Mouse (Mus musculus) spleen, postnatal 4 days (tissue): ENCODE results near the gene Tldc1.

Source experiments
- DNase-seq, 2 experiments: peaks; one replicate each; pipeline ENCODE4 v3.0.0; 2022; ENCODE audit warnings: low spot score in 2 of 2

Tldc1 gene

DNA sequence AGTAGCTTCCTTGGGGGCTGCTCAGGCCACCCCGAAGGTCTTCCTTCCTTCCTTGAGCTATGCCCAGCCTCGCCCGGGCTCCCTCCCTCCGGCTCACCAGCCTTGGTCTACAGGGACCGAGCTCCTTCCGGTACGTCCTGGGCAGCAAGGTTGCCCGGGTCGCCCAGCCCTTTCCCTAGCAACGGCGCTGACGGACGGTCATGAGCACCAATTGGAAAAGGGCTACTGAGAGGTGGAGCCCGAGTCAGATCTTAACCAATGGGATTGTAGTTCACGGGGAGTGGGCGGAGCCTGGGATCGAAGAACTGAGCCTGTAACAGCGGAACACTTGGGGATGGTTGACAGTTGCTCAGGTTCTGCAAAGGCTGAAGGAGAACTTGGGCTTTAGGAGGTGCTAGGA lies at the start of gene Tldc1:
Gene Tldc1 (minus strand): TSS at position 154 of the 400 bp plus-strand sequence.
- peak; percentile 99 for DNase-seq

DNA sequence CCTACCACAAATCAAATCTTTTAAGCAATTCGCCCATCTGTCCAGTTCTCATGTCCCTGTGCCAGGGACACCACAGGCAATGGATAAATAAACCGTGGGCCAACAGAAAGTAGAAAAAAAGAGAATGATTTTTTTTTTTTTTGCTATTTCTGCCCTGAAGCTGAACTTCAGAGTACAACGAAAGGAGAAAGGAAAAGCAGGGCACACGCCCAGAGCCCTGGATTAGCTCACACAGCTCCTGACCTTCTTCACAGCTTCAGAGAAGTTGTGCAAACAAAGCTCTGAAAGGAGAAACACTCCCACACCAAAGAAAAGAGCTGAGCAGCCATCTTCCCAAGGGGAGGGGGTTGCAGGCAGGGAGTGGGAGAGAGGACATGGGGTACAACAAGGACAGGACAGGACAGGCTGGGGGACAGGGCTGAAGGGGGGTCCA lies 49.5 kb upstream of the Tldc1 start:
- peak in 1 of 2 experiments; percentile 13 for DNase-seq

DNA sequence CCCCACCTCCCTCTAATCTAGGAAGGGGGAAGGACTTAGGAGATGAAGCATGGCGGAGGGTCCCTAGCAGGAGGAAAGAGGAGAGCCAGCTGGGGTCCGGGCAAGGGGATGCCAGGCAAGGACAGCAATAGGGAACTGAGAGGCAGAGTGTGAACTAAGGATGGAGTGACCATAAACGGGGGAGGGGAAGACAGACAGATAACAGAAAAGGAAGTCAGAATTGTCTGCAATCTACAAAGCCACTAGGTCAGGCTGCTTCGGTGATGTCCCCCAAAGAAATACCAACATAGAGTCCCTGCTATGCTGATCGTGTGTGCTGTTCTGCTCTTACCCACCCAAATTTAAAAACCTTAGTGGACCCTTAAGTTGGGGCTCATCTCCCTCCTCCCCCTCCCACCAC lies 48.8 kb upstream of the Tldc1 start:
- DNase-seq = no peak

DNA sequence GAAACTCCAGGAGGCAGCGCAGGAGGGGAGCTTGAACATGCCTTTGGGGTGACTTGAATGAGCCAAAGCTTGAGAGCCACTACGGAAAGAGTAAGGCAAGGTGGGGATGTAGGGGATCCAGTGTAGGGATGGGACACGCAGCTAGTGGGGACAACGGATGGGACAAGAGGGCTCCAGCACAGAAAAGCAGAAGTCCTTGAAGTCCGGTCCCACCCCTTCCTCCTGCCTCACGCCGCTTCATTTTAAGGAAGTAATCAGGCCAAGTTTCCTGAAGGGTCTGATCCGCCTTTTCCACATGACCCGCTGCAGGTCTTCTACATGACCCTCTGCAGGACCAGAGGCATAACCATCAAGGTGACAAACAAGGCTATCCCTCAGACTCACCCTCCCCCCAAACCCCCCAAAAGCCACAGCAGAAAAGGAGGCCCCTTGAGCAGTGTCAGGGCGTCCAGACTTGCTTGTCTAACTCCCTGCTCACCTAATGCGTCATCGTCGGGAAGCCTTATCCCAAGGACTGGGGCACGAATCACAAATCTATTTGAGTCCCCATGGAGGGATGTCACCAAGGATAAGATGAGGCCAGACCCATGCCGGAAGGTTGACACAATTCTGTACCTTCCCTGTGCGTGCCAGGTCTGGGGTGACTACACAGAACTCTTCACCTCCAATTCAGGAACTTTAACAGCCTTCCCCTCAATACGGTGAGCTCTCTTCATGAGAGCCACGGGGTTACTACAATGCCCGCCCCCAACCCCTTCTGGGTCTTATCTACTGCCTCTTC lies 47.9 kb upstream of the Tldc1 start:
- no peak for DNase-seq

DNA sequence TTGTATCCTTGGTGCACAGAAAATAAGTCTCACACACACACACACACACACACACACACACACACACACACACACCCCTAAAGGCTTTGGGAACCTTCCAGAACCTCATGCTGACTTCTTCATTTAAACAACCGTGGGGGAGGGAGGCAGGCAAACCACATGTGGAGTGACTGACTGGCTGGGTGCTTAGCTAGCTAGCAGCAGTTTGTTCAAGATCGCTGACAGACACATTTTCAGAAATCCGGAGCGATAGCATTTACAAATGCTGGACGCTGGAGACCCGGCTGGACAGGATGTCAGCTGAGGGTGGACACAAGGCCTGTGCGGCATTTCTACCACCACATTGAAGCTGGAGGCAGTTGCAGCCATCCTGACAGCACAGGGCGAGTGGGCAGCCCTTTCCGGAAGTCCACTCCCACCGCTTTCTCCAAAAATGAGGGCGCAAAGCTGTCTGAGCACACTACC lies 46.6 kb upstream of the Tldc1 start:
- no peak for DNase-seq

DNA sequence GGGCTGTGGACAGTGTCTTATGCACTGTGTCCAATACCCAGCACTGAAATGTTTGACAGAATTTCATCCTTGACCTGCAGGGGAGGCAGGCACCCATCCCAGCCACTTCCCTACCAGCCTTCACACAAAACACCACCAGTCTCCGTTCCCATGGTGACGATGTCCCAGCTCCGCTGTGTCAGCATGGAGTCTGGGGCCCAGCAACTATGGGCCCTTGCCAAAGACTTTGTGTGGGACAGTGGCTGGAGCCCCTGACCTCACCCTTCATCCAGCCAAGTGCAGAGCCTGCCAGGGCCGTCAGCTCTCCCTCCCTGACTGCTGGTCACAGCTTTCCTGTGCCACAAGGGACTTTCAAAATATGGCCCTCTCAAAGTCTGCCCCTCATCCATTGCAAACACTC lies 45.9 kb upstream of the Tldc1 start:
- no peak for DNase-seq

DNA sequence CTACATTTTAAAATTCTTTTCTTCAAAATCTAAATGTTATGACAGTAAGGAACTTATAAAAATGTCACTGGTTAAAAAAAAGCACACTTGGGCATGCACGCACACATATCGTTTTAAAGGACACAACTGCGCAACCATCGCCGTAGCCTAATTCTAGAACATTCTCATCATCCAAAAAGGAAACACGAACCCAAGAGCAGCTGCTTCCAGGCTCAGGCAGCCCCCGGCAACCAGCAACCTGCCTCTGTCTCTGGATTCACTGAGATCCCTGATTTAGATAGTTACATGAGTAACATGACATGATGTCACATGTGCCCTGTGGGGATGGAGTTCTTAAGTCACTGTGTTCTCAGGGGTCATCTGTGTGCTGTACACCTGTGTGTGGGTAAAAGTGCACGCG lies 45.1 kb upstream of the Tldc1 start:
- no peak for DNase-seq

DNA sequence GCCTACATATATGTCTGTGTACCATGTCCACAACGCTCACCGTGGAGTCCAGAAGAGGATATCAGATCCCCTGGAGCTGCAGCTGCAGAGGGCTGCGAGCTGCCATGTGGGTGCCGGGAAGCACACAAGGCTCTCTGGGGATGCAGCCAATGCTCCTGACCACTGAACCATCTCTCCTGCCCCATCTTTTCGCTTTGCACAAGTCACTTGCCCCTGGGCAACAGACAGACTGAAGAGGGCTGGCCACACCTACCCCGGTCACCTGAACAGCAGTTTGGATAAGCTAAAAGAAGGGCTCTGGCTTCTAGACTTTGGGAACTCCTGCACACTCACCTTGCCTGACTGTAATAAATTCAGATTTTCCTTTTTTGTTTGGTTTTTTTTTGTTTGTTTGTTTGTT lies 43.5 kb upstream of the Tldc1 start:
- DNase-seq = no peak

DNA sequence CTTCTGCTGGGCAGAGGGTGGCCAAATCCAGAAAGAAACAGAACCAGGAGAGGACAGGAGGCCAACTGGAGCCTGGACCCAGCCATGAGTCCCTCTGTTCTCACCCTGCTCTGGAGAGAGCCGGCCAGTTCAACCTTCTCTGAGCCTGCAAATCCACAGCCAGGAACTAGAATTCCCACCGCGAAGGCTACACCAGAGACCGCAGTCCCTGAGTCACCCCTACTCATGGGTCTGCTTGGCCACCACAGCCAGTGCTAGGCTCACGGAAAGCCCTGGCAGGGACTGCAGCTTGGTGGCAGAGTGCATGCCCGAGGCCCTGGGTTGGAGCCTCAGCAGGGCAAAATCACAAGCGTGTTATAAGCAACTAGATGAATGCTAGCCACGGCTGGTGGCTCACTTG lies 41.8 kb upstream of the Tldc1 start:
- no peak for DNase-seq

DNA sequence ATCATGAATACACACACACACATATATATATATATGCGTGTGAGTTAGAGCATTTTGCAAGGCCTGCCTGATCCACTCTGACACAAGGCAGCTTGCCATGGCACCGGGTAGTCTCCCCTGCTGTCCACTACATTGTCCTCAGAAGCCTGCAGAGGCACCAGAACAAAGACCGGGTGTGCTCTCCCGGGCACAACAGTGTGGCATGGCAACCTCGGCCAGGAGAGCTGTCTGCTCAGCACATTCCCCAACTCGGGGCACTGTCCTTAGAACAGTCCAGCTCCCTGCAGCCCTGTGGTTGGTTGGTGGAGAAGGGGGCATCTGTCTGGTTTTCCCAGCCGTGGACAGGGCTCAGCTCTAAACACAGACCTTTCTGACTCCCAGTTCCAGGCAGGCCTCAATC lies 41.1 kb upstream of the Tldc1 start:
- no peak for DNase-seq

DNA sequence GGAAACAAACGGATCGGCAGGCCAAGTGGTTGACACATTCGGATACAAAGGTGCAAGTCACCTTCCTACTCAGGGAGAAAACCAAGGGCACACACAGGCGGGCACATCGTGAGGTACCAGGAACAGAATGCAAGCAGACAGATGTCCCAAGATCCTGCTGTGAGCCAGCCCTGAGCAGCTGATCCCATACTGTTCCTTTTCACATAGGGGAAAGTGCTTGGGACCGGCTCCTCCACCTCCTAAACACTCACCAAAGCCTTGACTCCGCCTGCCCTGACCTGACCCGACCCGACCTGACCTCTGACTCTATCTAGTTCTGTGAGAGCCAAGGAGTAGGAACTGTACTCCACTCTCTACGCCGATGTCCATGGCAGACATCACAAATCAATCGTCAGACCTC lies 39.2 kb upstream of the Tldc1 start:
- DNase-seq = no peak

DNA sequence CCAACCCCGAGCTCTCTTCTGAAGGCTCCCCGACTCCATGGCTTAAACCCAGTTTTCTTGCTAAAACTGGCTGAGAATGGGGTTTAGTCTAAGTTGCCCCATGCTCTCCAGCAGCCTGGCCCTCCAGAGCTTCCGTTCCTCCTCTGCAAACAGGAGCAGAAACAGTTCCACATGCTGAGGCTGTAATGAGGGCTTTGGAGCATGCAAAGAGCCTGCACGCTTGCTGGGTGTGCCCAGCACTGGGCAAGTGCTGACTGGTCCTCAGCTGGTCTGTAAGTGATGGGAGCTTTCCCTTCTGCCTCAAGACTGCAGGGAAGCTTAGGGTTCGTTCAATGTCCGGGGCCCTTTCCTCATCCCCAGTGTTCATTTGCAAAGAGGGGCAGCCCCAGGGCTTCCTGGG lies 38.0 kb upstream of the Tldc1 start:
- DNase-seq = no peak

DNA sequence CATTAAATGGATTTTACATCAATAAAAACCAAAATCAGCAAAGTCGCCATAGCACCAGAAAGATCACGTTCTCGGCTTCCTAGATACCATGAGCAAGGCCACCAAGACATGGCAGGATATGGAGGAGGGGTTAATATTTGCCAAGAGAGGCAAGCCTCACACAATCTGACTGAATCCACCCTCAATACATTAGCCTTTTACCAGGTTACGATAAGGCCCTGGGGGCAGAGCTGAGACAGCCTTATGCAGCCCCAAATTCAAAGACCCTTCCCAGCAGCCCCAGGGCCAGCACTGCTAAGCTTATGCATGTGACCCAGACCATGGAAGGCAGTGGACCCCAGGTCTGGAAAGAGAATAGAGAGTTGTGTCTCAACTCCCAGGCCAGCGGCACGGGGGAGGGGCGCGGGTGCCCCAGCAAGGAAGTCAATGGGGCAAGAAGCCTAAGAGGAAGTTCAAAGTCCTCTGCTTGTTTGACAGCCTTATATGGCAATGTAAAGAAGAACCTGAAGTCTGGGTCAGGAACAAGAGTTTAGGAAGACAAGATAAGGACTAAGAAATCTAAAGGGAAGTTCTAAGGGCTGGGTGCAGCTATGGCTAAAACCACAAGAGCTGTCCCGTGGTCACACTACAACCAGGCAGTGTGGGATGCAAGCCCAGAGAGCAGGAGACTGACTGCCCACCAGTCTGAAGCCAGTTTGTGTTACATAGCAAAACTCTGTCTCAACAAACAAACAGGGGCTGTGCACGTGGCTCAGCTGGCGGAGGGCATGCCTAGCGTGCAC lies 34.6 kb upstream of the Tldc1 start:
- peak; percentile 72 to 85 for DNase-seq

DNA sequence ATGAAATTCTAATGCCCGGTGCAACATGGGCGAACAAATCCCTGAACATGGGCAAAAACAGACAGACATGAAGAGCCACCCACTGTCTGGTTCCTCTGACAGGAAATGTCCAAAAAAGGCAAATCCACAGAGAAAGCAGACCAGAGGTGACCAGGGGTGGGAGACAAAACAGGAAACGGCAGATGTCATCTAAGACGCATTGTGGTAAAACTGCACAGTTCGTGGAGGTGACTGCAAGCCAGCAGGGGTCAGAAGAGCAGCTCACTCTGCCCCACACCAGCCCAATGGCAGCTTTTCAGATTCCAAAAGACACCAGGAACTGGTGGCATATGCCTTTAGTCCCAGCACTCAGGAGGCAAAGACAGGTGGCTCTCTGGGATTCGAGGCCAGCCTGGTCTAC lies 33.7 kb upstream of the Tldc1 start:
- DNase-seq = peak in 1 of 2 experiments; percentile 45

DNA sequence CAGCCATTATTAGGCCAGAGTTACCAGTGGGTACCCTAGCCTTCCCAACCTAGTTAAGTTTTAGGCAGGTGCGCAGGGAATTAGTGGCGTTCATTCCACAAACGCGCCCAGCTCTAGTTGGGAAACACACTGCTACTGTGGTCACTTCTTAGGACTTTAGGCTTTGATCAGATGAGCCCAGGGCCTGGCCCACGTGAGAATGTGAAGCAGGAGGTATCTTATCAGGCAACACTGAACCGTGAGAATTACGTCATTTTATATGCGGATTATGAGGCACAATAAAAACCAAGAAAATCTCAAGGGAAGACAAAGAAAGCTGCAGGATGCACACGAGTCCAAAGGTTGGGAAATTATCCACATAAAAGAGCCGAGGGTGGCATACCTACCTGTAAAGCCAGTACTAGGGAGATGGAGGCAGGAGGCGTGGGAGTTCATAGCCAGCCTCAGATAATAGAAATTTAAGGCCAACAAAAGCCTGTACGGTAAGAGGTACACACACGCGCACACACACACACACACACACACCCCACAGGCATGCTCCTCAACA lies 32.8 kb upstream of the Tldc1 start:
- no peak for DNase-seq

DNA sequence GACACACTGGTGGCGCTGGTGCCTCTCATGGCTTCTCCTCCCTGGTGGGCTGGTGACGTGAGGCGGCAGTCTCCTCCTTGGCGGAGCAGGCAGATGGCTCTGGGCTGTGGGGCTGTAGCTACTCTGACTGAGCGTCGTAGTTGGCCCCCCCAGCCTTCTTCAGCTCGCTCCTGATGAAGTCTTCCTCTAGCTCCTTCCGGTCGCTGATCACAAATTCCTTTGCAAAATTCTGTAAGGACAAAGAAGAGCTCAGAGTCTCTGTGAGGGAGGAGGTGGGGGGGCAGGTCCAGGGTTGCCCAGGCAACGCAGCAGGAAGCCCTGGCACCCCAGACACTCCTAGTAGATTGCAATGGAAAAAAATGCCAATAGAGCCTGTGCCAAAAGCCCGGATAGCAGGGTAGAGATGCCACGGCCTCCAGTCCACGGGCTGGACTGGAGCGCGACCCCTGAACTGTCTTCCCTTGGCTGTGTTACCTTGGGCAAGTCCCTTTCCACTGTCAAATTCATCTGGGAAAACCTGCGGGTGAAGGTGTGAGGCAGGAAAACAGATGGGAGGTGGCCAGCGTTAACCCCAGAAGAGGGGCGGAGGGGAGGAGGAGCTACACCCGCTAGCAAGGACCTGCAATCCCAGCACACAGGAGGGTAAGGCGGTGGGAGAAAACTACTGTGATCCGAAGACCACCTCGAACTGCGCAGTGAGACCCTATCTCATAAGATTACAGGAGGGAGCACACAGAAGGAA lies 32.1 kb upstream of the Tldc1 start:
- DNase-seq = no peak

DNA sequence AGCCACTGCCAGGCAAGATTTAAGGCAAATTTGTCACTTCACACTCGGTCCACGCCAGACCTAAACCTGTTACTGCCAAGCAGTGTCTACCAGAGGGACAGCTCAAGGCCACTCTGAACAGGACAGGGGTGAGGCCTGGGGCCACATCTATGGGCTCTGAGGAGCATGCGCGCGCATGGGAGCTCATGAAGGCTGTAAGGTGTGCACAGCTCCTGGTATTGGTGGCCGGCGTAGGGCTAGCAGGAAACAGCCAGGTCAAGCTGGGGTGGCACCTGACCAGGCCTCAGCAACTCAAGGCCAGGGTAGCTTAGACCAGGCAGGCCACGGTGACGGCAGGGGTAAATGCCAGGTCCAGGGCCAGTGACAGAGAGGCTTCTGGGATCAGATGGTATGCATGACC lies 31.4 kb upstream of the Tldc1 start:
- DNase-seq = no peak

DNA sequence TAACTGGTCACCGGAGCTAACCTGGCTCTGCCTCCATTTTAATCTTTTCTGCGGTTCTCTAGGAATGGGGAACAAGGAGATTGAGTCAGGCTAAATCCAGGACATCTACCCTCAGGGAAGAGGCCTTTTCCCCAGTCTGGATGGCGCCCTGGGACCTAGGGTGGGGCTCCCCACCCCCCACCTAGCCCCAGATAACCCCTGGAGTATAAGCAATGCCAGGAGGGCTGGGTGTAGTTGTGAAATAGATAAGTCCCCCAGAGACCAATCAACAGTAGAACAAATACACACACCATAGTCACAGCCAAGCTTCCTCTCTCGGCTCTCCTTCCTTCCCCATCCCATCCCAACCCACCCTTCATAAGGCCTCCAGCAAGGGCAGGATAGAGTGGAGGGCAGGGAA lies 29.5 kb upstream of the Tldc1 start:
- no peak for DNase-seq

DNA sequence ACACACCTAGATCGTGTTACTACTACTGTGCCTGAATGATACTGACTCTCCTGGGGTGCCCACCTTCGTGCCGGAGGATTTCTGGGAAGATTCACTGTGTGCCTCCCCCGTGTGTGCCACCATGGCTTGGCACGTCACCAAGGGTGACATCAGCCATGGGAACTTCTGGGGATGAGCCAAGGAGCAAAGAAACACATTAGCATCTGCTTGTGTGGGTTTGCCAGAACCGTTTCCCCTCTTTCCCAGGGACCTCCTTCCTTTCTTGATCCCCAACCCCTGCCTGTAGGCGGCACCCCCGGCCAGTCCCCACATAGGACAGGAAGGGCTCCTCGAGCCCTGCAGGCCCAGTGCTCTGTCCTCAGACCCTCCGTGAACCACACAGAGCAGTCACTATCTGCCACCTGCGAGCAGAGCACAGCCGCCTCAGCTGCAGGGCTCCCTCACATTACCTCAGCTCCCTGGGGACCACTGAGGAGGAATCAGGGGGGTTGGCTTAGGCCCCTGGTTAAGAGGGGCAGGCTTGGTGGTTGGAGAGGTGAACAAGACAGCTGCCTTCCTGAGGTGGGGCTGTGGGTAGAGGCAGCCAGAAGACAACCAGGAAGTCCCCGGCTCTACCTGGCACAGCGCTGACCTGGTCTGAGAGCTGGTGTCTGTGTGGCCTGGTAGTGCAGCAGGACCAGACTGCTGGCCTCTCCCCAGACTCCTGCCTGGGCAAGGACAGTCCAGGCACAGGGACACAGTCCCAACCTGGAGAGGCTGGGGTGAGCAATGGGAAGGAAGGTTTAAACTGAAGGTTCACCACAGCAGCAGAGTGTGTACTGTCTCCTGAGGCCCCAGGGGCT lies 28.4 kb upstream of the Tldc1 start:
- peak; percentile 55 to 76 for DNase-seq

DNA sequence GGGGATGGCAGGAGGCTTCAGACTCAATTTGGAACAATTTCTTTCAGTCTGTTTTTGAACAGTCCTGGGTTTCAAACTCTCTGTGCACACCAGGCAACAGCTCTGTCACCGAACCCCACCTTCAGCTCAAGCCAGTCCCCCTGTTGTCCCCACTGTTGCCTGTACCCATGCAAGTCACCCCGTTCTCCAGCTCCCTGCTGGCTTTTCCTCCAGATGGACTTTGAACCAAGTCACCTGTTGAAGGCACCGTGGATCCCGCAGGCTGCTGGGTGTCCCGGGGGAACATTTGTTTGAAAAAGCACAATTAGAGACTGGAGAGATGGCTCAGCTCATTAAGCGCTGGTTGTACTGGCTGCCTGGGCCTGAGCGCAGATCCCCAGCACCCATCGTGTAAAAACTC lies 27.1 kb upstream of the Tldc1 start:
- no peak for DNase-seq

DNA sequence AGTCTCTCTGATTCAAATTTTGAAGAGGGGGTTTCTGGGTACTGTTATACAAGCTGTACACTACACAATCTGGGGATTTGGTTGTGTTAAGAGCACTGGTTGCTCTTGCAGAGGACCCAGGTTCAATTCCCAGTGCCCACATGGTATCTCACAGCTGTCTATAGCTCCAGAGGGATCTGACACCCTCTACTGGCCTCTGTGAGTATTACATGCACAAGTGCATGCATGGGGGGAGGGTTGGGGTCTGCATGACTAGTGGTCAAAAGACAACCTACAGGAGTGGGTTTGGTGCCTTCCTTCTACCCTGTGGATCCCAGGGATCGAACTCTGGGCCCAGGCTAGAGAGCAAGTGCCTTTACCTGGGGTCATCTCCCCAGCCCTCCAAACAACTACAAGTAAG lies 24.4 kb upstream of the Tldc1 start:
- no peak for DNase-seq
